Mouse (Mus musculus) testis, postnatal 14 days (tissue): Measurements from ENCODE around the gene Umad1.

Experiments
- DNase-seq: peaks from one replicate; pipeline ENCODE4 v3.0.0; 2021; ENCODE audit warnings: low spot score

Umad1 gene

GRCm38 (mm10) chr6:8259004-8259666, at the start of gene Umad1, which contains the start of the genes Rpa3 and Gm45062:
Gene Umad1 (plus strand): TSS chr6:8259288.
Gene Rpa3 (minus strand): TSS chr6:8259173.
Gene Gm45062 (plus strand): TSS chr6:8259450.
- DNase-seq, result peak; percentile 98

GRCm38 (mm10) chr6:8209866-8210186, 49.3 kb upstream of the Umad1 start:
- DNase-seq, result no peak

GRCm38 (mm10) chr6:8210661-8211060, 48.4 kb upstream of the Umad1 start:
- DNase-seq, result no peak

GRCm38 (mm10) chr6:8227035-8227434, 32.1 kb upstream of the Umad1 start:
- no peak for DNase-seq

GRCm38 (mm10) chr6:8228596-8228995, 30.5 kb upstream of the Umad1 start:
- no peak for DNase-seq

- peak; percentile 7 for DNase-seq
Measured at GRCm38 (mm10) chr6:8258316-8258715, 772 bp upstream of the Umad1 start.

- DNase-seq, result no peak
Measured at GRCm38 (mm10) chr6:8259667-8260044, 568 bp downstream of the Umad1 start.

GRCm38 (mm10) chr6:8271047-8271446, 12.0 kb downstream of the Umad1 start:
- no peak for DNase-seq

- DNase-seq, result no peak
Measured at GRCm38 (mm10) chr6:8274387-8275054, 15.4 kb downstream of the Umad1 start.

- no peak for DNase-seq
Measured at GRCm38 (mm10) chr6:8275098-8275497, 16.0 kb downstream of the Umad1 start.

- DNase-seq, result no peak
Measured at GRCm38 (mm10) chr6:8276431-8276830, 17.3 kb downstream of the Umad1 start.

GRCm38 (mm10) chr6:8278426-8279002, 19.4 kb downstream of the Umad1 start:
- DNase-seq, result no peak

GRCm38 (mm10) chr6:8283255-8283654, 24.2 kb downstream of the Umad1 start:
- DNase-seq, result no peak

GRCm38 (mm10) chr6:8285401-8285960, 26.4 kb downstream of the Umad1 start:
- DNase-seq, result no peak

- DNase-seq, result no peak
Measured at GRCm38 (mm10) chr6:8286146-8286545, 27.1 kb downstream of the Umad1 start.

- DNase-seq, result no peak
Measured at GRCm38 (mm10) chr6:8288755-8289580, 29.9 kb downstream of the Umad1 start.

- DNase-seq, result no peak
Measured at GRCm38 (mm10) chr6:8294048-8294784, 35.1 kb downstream of the Umad1 start.

- no peak for DNase-seq
Measured at GRCm38 (mm10) chr6:8299066-8299863, 40.2 kb downstream of the Umad1 start.

- DNase-seq, result no peak
Measured at GRCm38 (mm10) chr6:8307878-8308775, 49.0 kb downstream of the Umad1 start.

- no peak for DNase-seq
Measured at GRCm38 (mm10) chr6:8312554-8312953, 53.5 kb downstream of the Umad1 start.
